ENCODE assay signal across 9 mouse cellular contexts in genomic region chr16:93833551-93833950, GRCm38 (mm10). TPM values are rescaled to one million over a fixed set of nuclear protein-coding genes. Genes with fewer than 3 reads are reported as not detected.
DNase-seq lines count a peak whose midpoint lies in the region; ATAC-seq and TF ChIP-seq lines count a peak whose summit lies in the region.
"Had no signal": no experiment of that assay in that cellular context is flagged by ENCODE, and none has a peak within 500 bp of the region (broad histone marks: within the 10 kb centered on the region; RNA-seq: fewer than 3 reads in every experiment).

No protein-coding gene starts in this region.

- TF ChIP-seq CTCF in C2C12 (IDR thresholded peaks at IDR 0.05; ENCODE audit: control insufficient read depth, insufficient read depth, insufficient read length), result no peak

- H3K4me1 ChIP-seq in forebrain, embryonic 15.5 days, result peaks cover 20% of the 10 kb centered on the region
- peaks cover 27% of the 10 kb centered on the region for H3K4me1 ChIP-seq in liver, embryonic 16.5 days (ENCODE audit: control insufficient read depth, low read depth, low read length)

- no peaks in the 10 kb centered on the region for H3K27me3 ChIP-seq in C2C12 (ENCODE audit: control insufficient read depth, insufficient read depth, insufficient read length)
- no peaks in the 10 kb centered on the region for H3K27me3 ChIP-seq in forebrain, embryonic 15.5 days
- no peaks in the 10 kb centered on the region for H3K27me3 ChIP-seq in liver, embryonic 16.5 days (ENCODE audit: control insufficient read depth, insufficient read depth, low read depth, low read length)

- H3K9me3 ChIP-seq in forebrain, embryonic 15.5 days, result no peaks in the 10 kb centered on the region
- H3K9me3 ChIP-seq in liver, embryonic 16.5 days (replicated peaks; ENCODE audit: control insufficient read depth, low read length), result no peaks in the 10 kb centered on the region

- peak; percentile 23 for DNase-seq in cerebellum, adult 9-11 months
- no peak for DNase-seq in cerebellum, postnatal 25 days
- no peak for DNase-seq in spleen, postnatal 4 days (ENCODE audit: low spot score in 2 of 2)
- DNase-seq in gastrocnemius, postnatal 25 days, result no peak
- DNase-seq: right cerebral cortex, postnatal 25 days had no signal

- ATAC-seq in forebrain, embryonic 15.5 days (replicated peaks), result no peak
- no peak for ATAC-seq in liver, embryonic 16.5 days (ENCODE audit: low read depth)
- no peak for ATAC-seq in CD4-positive, CD25-positive, alpha-beta regulatory T cell, adult 4 months

- H3K27ac ChIP-seq in forebrain, embryonic 15.5 days (replicated peaks), result no peak overlapping the region
- 0 out of 2 replicates have a peak overlapping the region, but pooled peaks have one; percentile 13 for H3K27ac ChIP-seq in liver, embryonic 16.5 days (ENCODE audit: low read length)

- no peak overlapping the region for H3K4me3 ChIP-seq in C2C12 (ENCODE audit: insufficient read depth, poor library complexity, severe bottlenecking)
- peak overlapping the region; percentile 90 for H3K4me3 ChIP-seq in forebrain, embryonic 15.5 days
- H3K4me3 ChIP-seq in liver, embryonic 16.5 days (ENCODE audit: low read depth, low read length), result peak overlapping the region; percentile 90

- peak overlapping the region; percentile 81 for H3K4me2 ChIP-seq in forebrain, embryonic 15.5 days (replicated peaks)
- peak overlapping the region; percentile 89 for H3K4me2 ChIP-seq in liver, embryonic 16.5 days (ENCODE audit: low read depth, low read length)

- peaks cover 63% of the 10 kb centered on the region for H3K79me2 ChIP-seq in C2C12 (ENCODE audit: control insufficient read depth, insufficient read depth)

- 92% methylated on average over 6 of the region's 6 CpGs for WGBS in forebrain, embryonic 15.5 days
- 81% methylated on average over 6 of the region's 6 CpGs for WGBS in liver, embryonic 16.5 days (ENCODE audit: insufficient replicate concordance)

- no peak overlapping the region for H3K9ac ChIP-seq in forebrain, embryonic 15.5 days (replicated peaks)
- no peak overlapping the region; the same call in none of the 2 replicates for H3K9ac ChIP-seq in liver, embryonic 16.5 days (ENCODE audit: low read depth, low read length)

- peaks cover 58% of the 10 kb centered on the region for H3K79me3 ChIP-seq in C2C12 (ENCODE audit: low read depth)

- H3K36me3 ChIP-seq in C2C12 (ENCODE audit: control insufficient read depth, insufficient read depth), result peaks cover 14% of the 10 kb centered on the region
- no peaks in the 10 kb centered on the region for H3K36me3 ChIP-seq in forebrain, embryonic 15.5 days
- no peaks in the 10 kb centered on the region for H3K36me3 ChIP-seq in liver, embryonic 16.5 days (ENCODE audit: control insufficient read depth, insufficient read depth)

- H3ac ChIP-seq in C2C12 (ENCODE audit: control insufficient read depth, insufficient read length, low read depth), result no peak overlapping the region

TF ChIP-seq in C2C12, 6 proteins besides CTCF, POLR2A, EP300 and RAD21:
- TF ChIP-seq CEBPB (IDR thresholded peaks at IDR 0.05; ENCODE audit: low read depth) (peak; percentile 31), USF1 (IDR thresholded peaks at IDR 0.05; ENCODE audit: low read depth) (no peak), MYOG (IDR thresholded peaks at IDR 0.05; ENCODE audit: control insufficient read depth, extremely low read depth, insufficient read length) (no peak), MAX (IDR thresholded peaks at IDR 0.05) (no peak)

RNA-seq across cellular contexts. Expression of gene Morc3, which starts 1.6 kb away (rescaled TPM):
- polyA plus RNA-seq in C2C12 (2012; fragmentation: generic; extraction: Trizol), result 8.0 TPM
- 36.3 and 41.5 TPM in 2 replicates for polyA plus RNA-seq in forebrain, embryonic 15.5 days (2015; fragmentation: Nextera tagmentation; extraction: Ambion mirVana)
- polyA plus RNA-seq in liver, embryonic 16.5 days (2015; fragmentation: Nextera tagmentation; extraction: Ambion mirVana), result 15.7 and 16.4 TPM in 2 replicates
- 100 to 1,000 TPM in 1 of 2 experiments, 10 to 100 TPM in 1; 90.1 to 129 TPM for polyA plus RNA-seq in CD4-positive, CD25-positive, alpha-beta regulatory T cell, adult 4 months (2017; shearing (Covaris generic))
- total RNA-seq in gastrocnemius, postnatal 25 days (2021), result 10 to 100 TPM; 11.4 to 13.9 TPM

RNA-seq across cellular contexts. Expression of gene Chaf1b, which starts 50.1 kb away (rescaled TPM):
- 55.5 TPM for polyA plus RNA-seq in C2C12 (2012; fragmentation: generic; extraction: Trizol)
- polyA plus RNA-seq in forebrain, embryonic 15.5 days (2015; fragmentation: Nextera tagmentation; extraction: Ambion mirVana), result 42.0 and 44.4 TPM in 2 replicates
- polyA plus RNA-seq in liver, embryonic 16.5 days (2015; fragmentation: Nextera tagmentation; extraction: Ambion mirVana), result 30.0 and 32.0 TPM in 2 replicates
- polyA plus RNA-seq in CD4-positive, CD25-positive, alpha-beta regulatory T cell, adult 4 months (2017; shearing (Covaris generic)), result 10 to 100 TPM; 15.2 to 25.6 TPM
- total RNA-seq in gastrocnemius, postnatal 25 days (2021), result under 1 TPM; 0.26 to 0.54 TPM
